Mouse (Mus musculus) heart, embryonic 13.5 days (tissue): ENCODE measurements around the gene B4galnt2. TPM values are rescaled to one million over a fixed set of nuclear protein-coding genes. Genes with fewer than 3 reads are reported as not detected.
"Not testable (repeated sequence)": the region's sequence is repeated elsewhere in the genome, so short reads cannot be mapped to it uniquely, and the experiment has no call there.

ENCODE experiments used
- ATAC-seq: fragments of 200-750 bp; cut with Nextera tagmentation; 2 replicates; pipeline ENCODE4 v1.8.0; 2017; ENCODE audit warnings: moderate TSS enrichment; ENCODE audit not compliant: insufficient number of reproducible peaks, low FRiP score, low TSS enrichment; ENCODE audit errors: extremely low read depth
- H3K27ac ChIP-seq: fragments of 300-500 bp; sonication (generic); replicated peaks from 2 replicates; pipeline ENCODE4 v1.5.1; 2015; ENCODE audit warnings: moderate library complexity, mild to moderate bottlenecking, inconsistent platforms
- H3K27me3 ChIP-seq: fragments of 300-500 bp; sonication (generic); replicated peaks from 2 replicates; pipeline ENCODE4 v1.6.1; 2015; ENCODE audit warnings: mild to moderate bottlenecking, inconsistent platforms
- H3K36me3 ChIP-seq: fragments of 300-500 bp; sonication (generic); 2 replicates; pipeline ENCODE4 v1.6.1; 2015; ENCODE audit warnings: mild to moderate bottlenecking, inconsistent platforms
- H3K4me1 ChIP-seq: fragments of 300-500 bp; sonication (generic); 2 replicates; pipeline ENCODE4 v1.6.1; 2015; ENCODE audit warnings: inconsistent platforms
- H3K4me2 ChIP-seq: fragments of 300-500 bp; sonication (generic); 2 replicates; pipeline ENCODE4 v1.6.1; 2015; ENCODE audit warnings: inconsistent platforms, mild to moderate bottlenecking, moderate library complexity
- H3K4me3 ChIP-seq: fragments of 300-500 bp; sonication (generic); 2 replicates; pipeline ENCODE4 v1.5.1; 2015; ENCODE audit warnings: moderate library complexity, mild to moderate bottlenecking, inconsistent platforms
- H3K9ac ChIP-seq: fragments of 300-500 bp; sonication (generic); 2 replicates; pipeline ENCODE4 v1.6.1; 2015; ENCODE audit warnings: inconsistent platforms, mild to moderate bottlenecking, moderate library complexity
- H3K9me3 ChIP-seq: fragments of 300-500 bp; sonication (generic); 2 replicates; pipeline ENCODE4 v1.6.1; 2016; ENCODE audit warnings: inconsistent platforms
- WGBS: fragments of 180-500 bp; shearing (Covaris S2); methylation state at CpG from one replicate; pipeline ENCODE4 v1.1.7; 2015; ENCODE audit warnings: mixed read lengths; 5-methylcytosine and 5-hydroxymethylcytosine counted together
- polyA plus RNA-seq: library from polyadenylated mRNA; unstranded; fragments of >200 nt; fragmentation: Nextera tagmentation; extraction: Ambion mirVana; gene quantifications from 2 replicates; pipeline ENCODE4 v1.2.1, GENCODE M21; 2015

The B4galnt2 gene
- polyA plus RNA-seq, 1 experiment from 2014 or later = 0.21 TPM

- Histone ChIP-seq H3K4me1 (no peaks in the 10 kb centered on the region), H3K4me2 (no peak overlapping the region), H3K36me3 (no peaks in the 10 kb centered on the region), H3K27me3 (no peaks in the 10 kb centered on the region), H3K9me3 (peaks cover 9% of the 10 kb centered on the region; the same call in 1 of the 2 replicates), H3K27ac (no peak overlapping the region), H3K4me3 (no peak overlapping the region), H3K9ac (no peak overlapping the region)
- no peak for ATAC-seq
- 60% methylated on average over 2 of the region's 2 CpGs for WGBS
Measured at GRCm38 (mm10) chr11:95890462-95891051, 24.1 kb downstream of the B4galnt2 start.

DNA sequence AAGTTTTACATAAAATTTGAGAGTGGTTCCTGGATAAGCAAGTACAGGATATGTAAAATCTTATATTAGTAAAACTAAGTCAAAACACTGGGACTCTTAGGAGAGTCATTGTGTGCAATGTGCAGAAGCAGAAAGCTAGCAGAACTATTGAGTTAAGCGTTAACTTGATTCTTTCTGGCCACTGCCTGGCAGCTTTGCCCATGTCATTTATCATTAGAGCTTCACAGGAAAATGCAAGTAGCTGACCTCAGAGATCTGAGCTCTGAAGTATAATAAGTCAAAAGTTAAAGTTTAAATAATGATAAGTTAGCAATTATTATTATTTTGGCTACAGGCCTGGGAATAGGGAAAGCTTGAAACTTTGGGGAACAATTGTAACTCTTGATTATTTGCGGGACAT lies 34.8 kb downstream of the B4galnt2 start:
- peaks cover 18% of the 10 kb centered on the region for H3K27me3 ChIP-seq
- not testable (repeated sequence) for H3K9ac ChIP-seq, H3K27ac ChIP-seq, H3K36me3 ChIP-seq, ATAC-seq, H3K9me3 ChIP-seq, H3K4me2 ChIP-seq, H3K4me3 ChIP-seq, H3K4me1 ChIP-seq
- 69% methylated on average over 2 of the region's 2 CpGs for WGBS

- Histone ChIP-seq H3K9ac (no peak overlapping the region), H3K9me3 (no peaks in the 10 kb centered on the region), H3K4me2 (peak overlapping the region; percentile 30; the same call in 1 of the 2 replicates), H3K27me3 (peaks cover 9% of the 10 kb centered on the region), H3K4me1 (no peaks in the 10 kb centered on the region), H3K27ac (no peak overlapping the region), H3K4me3 (no peak overlapping the region), H3K36me3 (no peaks in the 10 kb centered on the region)
- ATAC-seq = no peak
- WGBS = 21% methylated on average over 7 of the region's 7 CpGs
Measured at GRCm38 (mm10) chr11:95876296-95876695, 38.4 kb downstream of the B4galnt2 start.

GRCm38 (mm10) chr11:95875804-95876203 lies 38.9 kb downstream of the B4galnt2 start:
- H3K9ac ChIP-seq = no peak overlapping the region
- peak overlapping the region; percentile 30; the same call in 1 of the 2 replicates for H3K4me2 ChIP-seq
- no peaks in the 10 kb centered on the region for H3K36me3 ChIP-seq
- H3K27me3 ChIP-seq = peaks cover 7% of the 10 kb centered on the region; the same call in 1 of the 2 replicates
- no peak overlapping the region for H3K27ac ChIP-seq
- H3K4me3 ChIP-seq = no peak overlapping the region
- no peaks in the 10 kb centered on the region for H3K4me1 ChIP-seq
- H3K9me3 ChIP-seq = no peaks in the 10 kb centered on the region
- ATAC-seq = no peak
- 17% methylated on average over 9 of the region's 9 CpGs for WGBS

DNA sequence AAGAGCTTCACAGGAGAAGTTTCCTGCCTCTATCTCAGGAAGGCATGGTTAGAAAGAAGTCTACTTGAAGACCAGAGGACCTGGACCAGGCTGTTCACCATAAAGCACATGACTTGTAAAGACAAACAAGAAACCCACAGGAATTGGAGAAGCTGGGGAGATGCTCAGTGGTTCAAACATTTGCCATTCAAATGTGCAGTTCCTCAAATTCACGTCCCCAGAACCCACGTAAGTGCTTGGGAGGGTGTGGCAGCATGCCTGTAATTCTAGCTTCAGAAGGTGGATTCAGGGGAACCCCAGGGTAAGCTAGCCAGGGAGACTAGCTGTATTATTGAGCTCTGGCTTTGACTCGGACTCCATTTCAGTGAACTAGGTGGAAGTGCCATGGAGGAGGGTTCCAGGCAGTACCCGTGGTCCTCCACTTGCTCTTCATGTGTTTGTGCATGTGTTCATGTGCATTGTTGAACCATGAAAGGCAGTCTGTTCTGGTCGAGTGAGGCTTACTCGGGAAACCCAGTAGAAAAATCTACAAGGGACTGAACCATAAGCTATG lies 44.7 kb downstream of the B4galnt2 start:
- Histone ChIP-seq H3K9ac (no peak overlapping the region), H3K4me2 (no peak overlapping the region), H3K4me1 (no peaks in the 10 kb centered on the region), H3K36me3 (no peaks in the 10 kb centered on the region), H3K27me3 (peaks cover 7% of the 10 kb centered on the region), H3K4me3 (no peak overlapping the region), H3K27ac (no peak overlapping the region), H3K9me3 (no peaks in the 10 kb centered on the region)
- 64% methylated on average over 6 of the region's 6 CpGs for WGBS
- ATAC-seq = no peak

DNA sequence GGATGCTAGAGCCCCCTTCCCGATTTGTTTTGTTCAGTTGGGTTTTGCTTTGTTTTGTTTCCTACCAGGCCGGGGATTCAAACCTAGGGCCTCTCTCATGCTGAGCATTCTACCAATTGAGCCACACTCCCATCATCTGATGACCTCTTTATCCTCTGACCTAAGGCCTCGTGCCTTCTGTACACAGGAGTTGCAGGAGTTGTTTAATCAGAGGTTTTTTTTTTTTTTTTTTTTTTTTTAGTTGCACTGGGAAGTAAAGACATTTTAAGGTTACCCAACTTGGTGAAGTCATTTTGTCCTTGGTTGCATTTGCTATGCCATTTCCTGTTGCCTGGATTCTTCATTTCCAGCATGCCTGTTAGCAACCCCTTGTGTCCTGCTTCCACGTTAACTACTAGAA lies 45.2 kb downstream of the B4galnt2 start:
- 65% methylated on average over 4 of the region's 4 CpGs for WGBS
- Histone ChIP-seq H3K4me3 (no peak overlapping the region), H3K27me3 (peaks cover 7% of the 10 kb centered on the region), H3K9me3 (no peaks in the 10 kb centered on the region), H3K4me1 (no peaks in the 10 kb centered on the region), H3K4me2 (no peak overlapping the region), H3K27ac (no peak overlapping the region), H3K9ac (no peak overlapping the region), H3K36me3 (no peaks in the 10 kb centered on the region)
- no peak for ATAC-seq

DNA sequence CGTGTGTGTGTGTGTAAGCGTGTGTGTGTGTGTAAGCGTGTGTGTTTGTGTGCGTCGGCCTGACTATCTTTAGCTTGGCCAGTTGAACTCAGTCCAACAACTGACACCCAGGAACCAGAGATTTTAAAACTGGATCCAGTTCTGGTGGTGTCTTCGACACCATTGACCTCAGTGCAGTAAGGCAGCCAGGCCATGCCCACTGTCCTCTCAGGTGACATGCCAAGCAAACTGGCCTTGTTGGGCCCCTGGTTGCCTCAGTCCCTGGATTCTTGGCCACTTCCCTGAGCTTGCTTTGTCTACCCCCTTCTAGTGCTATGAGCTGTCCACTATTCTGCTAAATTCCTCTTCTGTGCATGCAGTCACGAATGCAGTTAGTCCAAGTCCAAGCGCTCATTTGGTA lies 53.3 kb downstream of the B4galnt2 start:
- WGBS = 83% methylated on average over 8 of the region's 8 CpGs
- Histone ChIP-seq H3K4me2 (no peak overlapping the region), H3K4me1 (peaks cover 15% of the 10 kb centered on the region), H3K36me3 (no peaks in the 10 kb centered on the region), H3K27me3 (no peaks in the 10 kb centered on the region), H3K4me3 (no peak overlapping the region), H3K9ac (no peak overlapping the region), H3K9me3 (no peaks in the 10 kb centered on the region), H3K27ac (no peak overlapping the region)
- ATAC-seq = no peak

GRCm38 (mm10) chr11:95860071-95860490 lies 54.6 kb downstream of the B4galnt2 start:
- Histone ChIP-seq H3K4me2 (peak overlapping the region; percentile 94), H3K9me3 (no peaks in the 10 kb centered on the region), H3K27me3 (no peaks in the 10 kb centered on the region), H3K36me3 (no peaks in the 10 kb centered on the region), H3K4me1 (peaks cover 15% of the 10 kb centered on the region), H3K9ac (peak overlapping the region; percentile 87), H3K27ac (peak overlapping the region; percentile 94), H3K4me3 (peak overlapping the region; percentile 69)
- 12% methylated on average over 3 of the region's 3 CpGs for WGBS
- no peak for ATAC-seq

GRCm38 (mm10) chr11:95859468-95859855 lies 55.2 kb downstream of the B4galnt2 start:
- H3K27me3 ChIP-seq = no peaks in the 10 kb centered on the region
- peak; percentile 47; the same call in 1 of the 2 replicates for ATAC-seq
- peak overlapping the region; percentile 69 for H3K4me3 ChIP-seq
- H3K9me3 ChIP-seq = no peaks in the 10 kb centered on the region
- H3K27ac ChIP-seq = peak overlapping the region; percentile 94
- H3K4me1 ChIP-seq = peaks cover 15% of the 10 kb centered on the region
- H3K9ac ChIP-seq = peak overlapping the region; percentile 87
- WGBS = under 1% methylated on average over 35 of the region's 35 CpGs
- peak overlapping the region; percentile 94 for H3K4me2 ChIP-seq
- H3K36me3 ChIP-seq = no peaks in the 10 kb centered on the region

DNA sequence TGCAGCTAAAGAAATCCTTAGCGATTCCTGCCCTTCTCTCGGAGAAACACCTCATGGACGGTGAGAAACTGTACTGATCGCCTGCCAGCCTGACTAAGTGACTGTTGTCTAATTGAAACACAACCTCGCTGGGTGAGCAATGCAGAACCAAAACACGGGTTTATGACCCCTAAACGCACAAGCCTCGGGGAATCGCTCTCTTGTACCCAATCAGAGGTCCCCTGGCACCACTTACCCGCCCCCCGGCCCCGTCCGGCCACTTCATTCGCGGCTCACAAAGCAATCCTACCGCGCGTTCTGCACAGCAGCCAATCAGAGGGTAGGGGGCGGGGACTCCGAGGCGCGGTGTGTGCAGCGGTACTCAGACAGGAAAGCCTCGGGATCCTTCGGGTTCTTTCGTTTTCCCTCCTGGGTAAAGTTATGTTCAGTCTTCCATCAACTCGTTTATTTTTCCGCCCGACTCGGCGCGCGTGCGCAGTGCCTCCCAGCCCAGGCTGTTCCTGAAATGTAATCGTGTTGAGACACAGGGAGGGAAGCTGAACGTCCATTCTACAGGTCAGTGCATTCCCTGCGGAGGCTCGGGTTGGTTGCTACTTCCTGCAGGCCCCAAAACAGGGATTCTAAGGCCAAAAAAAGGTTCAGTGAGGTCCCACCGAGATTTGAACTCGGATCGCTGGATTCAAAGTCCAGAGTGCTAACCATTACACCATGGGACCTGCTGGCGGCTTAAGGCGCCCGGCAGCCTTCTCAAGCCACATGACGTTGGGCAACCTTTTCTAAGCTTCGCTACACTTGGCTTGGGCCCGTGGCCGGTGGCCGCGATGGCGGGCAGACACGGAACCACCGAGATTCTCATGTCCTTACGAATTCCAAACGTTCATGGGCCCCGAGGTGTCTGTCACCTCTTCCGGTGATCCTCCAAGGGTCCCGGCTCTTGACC lies 55.9 kb downstream of the B4galnt2 start:
- WGBS = under 1% methylated on average over 58 of the region's 58 CpGs
- no peaks in the 10 kb centered on the region for H3K36me3 ChIP-seq
- peak overlapping the region; percentile 94 for H3K27ac ChIP-seq
- ATAC-seq = peak; percentile 96
- peak overlapping the region; percentile 69 for H3K4me3 ChIP-seq
- H3K27me3 ChIP-seq = no peaks in the 10 kb centered on the region
- no peaks in the 10 kb centered on the region for H3K9me3 ChIP-seq
- peak overlapping the region; percentile 94 for H3K4me2 ChIP-seq
- peak overlapping the region; percentile 87 for H3K9ac ChIP-seq
- peaks cover 15% of the 10 kb centered on the region for H3K4me1 ChIP-seq

DNA sequence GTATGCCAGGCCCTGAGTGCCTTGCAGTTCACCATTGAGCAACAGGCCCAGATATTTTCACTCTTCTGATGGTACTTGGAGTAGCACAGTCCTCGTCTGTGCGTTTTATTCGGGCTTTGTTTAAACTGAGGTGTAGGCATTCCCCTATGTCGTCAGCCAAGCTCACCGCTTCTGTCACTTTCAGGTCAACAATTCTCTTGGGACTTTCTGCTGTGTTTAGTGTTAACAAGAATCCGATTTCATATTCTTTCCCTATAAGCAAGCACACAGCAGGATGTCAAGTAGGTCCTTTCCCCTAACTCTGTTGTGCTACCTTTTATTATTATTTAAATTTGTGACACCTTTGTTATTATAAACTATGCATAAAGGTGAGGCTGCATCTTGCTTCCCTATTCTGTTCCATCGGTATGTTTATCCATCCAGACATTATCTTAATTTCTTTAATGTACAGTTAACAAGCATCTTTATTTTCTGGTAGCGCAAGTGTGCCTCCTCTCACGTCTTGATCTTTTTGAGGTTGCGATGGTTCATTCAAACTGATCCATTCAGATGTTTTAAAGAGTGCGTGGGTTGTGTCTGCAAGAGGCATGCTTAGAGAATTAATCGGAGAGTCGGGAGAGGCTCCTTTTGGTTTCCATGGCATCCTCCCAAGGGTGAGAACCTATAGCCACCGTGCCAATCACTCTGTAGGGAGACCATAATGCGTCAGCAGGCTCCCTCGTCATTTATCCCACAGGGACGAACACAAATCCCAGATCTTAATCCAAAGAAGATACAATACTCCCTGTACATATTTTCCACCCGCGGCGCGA lies 56.8 kb downstream of the B4galnt2 start:
- H3K4me3 ChIP-seq = peak overlapping the region; percentile 69
- ATAC-seq = no peak
- H3K27ac ChIP-seq = peak overlapping the region; percentile 94
- peak overlapping the region; percentile 94 for H3K4me2 ChIP-seq
- no peaks in the 10 kb centered on the region for H3K9me3 ChIP-seq
- H3K9ac ChIP-seq = peak overlapping the region; percentile 87
- WGBS = 22% methylated on average over 21 of the region's 21 CpGs
- H3K4me1 ChIP-seq = peaks cover 15% of the 10 kb centered on the region
- H3K27me3 ChIP-seq = no peaks in the 10 kb centered on the region
- no peaks in the 10 kb centered on the region for H3K36me3 ChIP-seq
